Mouse (Mus musculus): ENCODE data around the gene Ntm.

The Ntm gene

DNA sequence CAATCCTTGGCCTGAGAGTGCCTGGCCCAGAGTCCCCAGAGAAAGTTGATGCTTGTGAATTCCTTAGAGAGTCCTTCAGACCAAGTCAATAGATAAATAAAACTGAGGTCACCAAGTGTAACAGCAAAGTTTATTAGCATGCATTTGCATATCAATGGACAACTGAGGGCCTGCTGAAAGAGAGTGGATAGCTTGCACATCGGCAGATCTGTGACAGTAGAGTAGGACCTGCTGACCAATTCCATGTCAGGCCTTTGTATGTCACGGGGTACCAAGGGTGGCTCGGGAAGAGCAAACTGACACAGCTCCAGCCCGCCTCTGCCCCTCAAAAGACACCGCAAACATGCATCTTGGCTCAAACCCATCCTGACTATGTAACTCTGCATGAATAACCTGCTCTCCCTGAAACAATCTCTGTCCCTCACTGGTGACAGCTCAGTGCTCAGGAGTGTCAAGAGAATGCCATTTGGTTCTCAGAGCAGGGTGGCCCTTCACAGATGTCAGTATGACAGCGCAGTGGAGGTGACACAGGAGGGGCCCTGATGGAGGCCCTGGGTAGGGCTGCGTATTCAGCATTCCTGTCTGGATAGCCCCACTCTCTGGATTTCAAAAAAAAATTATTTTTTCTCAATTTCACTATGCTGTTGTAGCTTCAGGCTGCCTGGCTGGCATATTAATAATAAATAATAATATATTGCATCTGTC lies 305.0 kb downstream of the Ntm start:
- DNase-seq (ENCODE audit: low spot score in 2 of 2) = no peak

DNA sequence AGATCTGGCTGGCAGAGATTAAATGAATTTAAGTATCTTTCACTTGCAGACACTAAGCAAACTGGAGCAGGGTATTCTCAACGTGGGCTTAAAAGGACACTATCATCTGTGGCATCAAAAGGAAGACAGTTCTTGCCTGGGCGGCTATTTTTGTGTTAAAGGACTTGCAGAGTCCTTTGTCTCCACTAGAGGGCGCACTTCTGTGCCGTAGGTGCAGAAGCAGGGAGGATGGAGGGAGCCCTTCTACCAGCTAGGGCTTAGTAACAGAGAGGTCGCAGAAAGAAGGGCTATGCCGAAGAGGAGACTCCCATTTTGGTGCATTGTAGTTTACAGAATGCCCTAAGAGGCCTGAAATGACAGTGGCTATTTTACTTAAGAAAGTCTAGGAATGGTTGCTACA lies 308.1 kb downstream of the Ntm start:
- DNase-seq (ENCODE audit: low spot score in 2 of 2) = no peak

DNA sequence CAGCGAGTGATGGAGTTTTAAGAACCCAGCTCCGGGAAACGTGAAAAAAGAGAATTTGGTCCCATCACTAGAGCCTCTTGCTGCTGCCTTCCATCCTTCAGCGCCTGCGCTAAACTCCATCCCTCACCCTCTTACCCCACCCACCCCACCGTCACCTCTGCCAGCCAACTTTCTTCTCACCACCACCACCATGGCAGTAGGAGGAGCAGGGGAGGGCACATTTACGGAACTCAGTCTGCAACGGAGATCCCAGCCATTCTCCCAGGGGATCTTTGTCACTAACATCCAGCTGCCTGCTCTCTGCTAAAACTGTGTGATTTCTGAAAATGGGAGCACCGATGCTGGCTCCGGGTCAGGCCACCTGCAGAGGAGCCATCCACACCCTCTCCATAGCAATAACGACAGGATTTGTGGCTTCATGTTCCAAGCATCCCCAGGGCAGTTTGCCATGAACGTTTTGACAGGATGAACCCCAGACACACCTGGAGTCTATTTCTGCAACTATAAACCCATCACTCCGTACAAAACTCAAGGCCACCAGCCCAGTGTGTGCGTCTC lies 309.2 kb downstream of the Ntm start:
- no peak for DNase-seq (ENCODE audit: low spot score in 2 of 2)

DNA sequence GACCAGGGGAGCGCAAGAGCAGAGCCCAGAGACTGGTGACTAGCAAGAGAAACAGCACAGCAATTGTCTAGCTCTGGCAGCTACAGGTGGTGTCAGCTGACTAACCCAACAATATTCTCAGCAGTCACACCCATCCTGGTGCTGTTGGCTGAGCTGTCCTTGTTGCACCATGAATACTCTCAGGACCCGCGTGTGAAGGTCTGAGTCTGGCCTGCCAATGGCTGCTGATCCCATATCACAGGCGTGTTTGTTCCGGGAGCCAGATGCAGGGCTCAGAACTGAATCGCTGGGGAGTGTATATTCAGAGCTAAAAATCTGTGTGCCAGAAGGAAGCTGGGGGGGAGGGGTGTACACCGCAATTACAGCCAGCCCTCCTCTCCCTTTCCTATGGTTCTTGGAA lies 310.1 kb downstream of the Ntm start:
- no peak for DNase-seq (ENCODE audit: low spot score in 2 of 2)

DNA sequence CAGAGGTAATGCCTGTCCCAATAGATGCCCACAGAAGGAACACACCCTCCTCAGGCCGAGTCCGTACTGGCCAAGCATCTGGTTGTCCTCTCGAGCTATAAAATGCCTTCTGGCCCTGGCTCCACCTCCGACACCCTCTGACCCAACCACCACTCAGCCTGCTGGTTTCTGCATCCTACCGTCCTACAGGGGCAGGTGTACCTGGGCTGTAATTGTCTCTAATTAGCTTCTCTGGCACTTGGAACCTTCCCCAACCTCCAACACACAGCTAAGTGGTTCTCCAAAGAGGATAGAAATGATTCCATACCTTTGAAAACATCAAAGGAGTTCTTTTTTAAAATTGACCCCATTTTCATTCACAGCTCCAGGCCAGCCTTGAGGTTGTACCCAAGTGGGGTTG lies 311.1 kb downstream of the Ntm start:
- no peak for DNase-seq (ENCODE audit: low spot score in 2 of 2)

DNA sequence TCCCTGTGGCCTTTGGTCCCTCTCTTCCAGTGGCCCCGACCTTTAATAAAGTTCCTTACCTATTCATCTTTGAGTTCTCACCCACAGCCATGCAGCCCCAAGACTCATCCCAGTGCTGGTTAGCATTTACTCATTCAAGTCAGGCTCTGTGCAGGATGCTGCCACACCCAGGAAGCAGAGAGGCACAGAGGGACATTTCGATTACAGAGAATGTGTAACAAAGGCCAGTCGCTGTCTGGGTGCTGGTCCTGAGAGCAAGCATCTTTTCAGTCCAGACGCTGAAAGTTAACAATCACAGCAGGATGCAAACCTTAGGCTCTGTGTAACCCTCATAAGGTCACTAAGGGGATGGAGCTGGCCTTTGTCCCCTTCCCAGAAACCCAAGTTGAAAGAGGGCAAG lies 311.7 kb downstream of the Ntm start:
- DNase-seq (ENCODE audit: low spot score in 2 of 2) = no peak

DNA sequence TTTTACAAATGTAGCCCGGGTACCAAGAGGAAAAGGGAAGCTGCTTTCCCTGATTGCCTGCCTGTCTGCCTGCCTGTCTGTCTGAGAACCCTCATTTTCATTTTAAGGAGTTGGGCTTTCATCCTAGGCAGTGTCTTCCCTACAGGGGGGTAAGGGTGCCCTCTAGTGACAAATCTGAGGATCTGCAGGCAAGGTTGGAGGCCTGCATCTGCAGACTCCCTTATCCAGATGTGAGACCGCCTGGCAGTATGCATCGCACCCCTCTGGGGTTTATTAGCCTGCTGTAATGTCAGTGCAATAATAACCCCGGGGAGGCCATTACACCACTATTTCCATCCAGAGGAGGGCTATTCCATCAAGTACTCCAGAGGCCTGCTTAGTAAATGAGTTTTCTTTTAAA lies 312.3 kb downstream of the Ntm start:
- DNase-seq (ENCODE audit: low spot score in 2 of 2) = no peak

DNA sequence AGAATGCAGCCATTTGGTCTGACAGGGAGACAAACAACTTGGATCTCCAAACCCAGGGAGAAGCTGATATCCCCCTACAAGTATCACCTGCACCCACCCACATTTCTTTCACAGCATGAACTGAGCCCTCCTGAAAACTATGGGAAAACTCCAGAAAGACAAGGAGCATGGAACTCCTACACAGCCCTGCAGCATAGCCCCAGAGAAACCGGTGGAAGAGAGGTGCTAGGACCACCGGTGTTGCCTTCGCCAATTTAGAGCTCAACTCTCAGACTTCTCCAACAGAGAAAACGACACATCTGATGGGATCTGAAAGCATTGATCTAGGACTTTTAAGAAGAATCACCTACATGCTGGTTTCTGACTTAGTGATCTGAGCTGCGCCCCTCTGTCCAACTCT lies 312.7 kb downstream of the Ntm start:
- DNase-seq (ENCODE audit: low spot score in 2 of 2) = no peak

DNA sequence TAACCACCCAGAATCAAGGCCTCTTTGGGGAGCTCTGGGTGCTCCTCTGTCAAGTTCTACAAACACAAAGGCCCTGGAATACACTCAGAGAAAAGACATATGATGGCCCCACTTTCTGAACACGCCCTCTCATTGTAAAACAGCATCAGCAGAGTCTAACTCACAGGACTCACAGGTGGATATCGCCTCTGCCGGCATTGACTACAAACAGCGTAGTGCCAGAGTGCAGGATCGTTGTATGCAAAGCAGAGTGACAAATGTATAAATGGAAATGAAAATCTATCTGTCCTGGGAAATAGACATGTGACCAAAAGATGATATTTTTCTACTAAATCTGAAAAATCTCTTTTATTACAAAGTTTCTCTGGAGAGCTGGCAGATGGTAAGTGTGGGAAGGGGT lies 314.7 kb downstream of the Ntm start:
- DNase-seq (ENCODE audit: low spot score in 2 of 2) = no peak

DNA sequence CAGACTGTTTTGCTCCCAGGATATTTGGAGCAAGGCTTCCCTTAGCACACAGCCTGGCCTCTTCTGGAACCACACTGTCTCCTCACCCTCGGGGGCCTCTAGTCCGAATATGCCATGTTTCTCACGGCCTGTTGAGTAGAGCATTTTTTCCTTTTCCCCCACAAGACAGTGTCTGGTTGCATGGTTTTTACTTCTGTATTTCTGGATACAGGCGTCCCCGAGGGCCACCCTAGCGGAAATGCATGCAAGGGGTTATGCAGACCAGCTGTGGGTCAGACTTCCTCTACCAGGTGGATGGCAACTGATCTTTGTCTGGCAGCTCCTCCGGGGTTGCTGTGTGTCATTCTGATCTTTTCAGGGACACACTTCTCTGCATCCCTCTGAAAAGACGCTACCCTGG lies 315.2 kb downstream of the Ntm start:
- DNase-seq (ENCODE audit: low spot score in 2 of 2) = no peak

DNA sequence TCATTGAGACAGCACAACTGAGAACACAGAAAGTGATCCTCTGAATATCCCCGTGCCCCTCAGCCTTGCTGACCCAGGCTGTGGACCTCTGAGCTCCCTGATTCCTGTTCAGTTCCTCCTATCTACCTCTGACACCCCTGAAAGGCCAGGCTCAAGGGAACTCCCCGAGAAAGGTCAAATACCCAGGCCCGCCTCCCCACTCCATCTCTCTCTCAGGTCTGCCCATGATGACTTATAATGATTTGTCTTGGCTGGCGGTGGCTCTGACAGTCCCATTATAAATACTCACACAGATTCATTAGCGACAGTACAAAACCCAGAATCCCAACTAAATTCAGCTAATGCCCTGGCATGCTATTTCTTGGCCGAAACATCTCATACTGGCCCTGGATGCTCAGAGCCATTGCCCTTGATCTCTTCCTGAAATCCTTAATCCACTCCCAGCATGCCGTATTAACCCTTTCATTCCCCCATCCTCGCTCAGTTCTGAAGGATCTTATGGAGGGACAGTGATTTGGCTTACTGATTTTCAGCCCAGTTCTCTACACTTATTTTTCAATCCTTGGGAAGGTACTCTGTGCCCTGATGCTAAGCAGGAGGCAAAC lies 317.0 kb downstream of the Ntm start:
- DNase-seq (ENCODE audit: low spot score in 2 of 2) = no peak

DNA sequence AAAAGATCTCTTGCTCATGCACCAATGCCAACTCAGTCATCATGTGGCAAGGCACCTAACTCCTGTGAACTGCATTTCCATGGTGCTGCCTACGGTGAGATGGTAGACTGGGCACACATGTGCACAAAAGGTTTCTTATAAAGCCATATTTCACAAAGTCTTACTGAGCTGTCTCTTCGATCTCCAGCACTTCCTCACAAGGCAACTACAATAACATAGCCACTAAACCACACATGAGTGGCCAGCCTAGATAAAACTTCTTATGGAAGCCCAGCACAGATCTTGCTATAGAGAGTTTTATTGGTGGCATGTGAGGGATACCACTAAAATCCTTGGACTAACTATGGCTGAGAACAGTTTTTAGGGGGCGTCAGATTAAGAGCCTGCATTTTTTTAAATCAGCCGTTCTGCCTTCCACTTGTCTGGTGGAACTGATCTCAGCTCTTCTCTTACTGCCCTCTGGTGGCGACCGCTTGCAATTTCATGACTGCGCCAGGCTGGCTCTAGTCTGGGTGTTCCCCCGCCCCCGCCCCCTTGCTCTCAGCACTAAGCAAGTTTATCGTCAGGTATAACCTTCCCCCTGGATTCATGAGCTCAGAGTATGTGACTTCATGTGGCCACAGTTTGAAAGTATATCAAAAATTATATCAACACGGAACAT lies 319.8 kb downstream of the Ntm start:
- peak; percentile 66 to 79 for DNase-seq (ENCODE audit: low spot score in 2 of 2)

DNA sequence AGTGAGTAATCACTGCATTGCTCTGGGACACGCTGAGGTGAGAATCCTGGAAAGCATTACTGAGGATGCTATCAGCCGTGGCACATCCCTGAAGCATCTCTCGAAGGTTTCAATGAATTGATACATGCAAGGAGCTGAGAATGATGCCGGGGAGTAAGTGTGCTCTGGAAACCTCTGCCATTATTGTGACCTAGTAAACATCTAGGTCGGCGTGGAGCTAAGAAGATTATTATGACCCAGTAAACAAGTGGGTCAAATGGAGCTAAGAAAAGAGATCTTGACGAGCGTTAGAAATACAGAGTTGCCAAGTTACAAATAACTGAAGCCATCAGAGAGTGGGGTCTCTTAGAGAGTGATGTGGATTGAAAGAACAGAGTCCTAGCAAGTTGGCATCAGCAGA lies 325.6 kb downstream of the Ntm start:
- DNase-seq (ENCODE audit: low spot score in 2 of 2) = no peak

DNA sequence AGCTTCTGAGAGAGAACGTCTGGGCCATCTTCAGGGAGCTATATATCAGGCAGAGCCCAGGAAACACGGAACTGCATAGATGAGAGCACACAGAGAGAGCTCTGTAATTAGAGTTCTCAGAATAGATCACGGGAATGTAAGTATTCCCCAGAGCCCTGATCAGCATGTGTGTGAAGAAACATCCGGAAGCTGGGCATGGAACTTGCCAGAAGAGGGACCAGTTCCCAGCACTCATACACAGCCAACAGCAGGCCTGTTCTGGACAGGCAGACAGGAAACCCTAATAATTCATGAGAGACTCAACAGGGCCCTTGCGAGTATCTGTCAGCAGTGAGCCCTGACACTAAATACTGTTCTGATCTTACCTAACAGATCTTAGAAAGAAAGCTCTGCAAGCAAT lies 345.8 kb downstream of the Ntm start:
- DNase-seq (ENCODE audit: low spot score in 2 of 2) = no peak

DNA sequence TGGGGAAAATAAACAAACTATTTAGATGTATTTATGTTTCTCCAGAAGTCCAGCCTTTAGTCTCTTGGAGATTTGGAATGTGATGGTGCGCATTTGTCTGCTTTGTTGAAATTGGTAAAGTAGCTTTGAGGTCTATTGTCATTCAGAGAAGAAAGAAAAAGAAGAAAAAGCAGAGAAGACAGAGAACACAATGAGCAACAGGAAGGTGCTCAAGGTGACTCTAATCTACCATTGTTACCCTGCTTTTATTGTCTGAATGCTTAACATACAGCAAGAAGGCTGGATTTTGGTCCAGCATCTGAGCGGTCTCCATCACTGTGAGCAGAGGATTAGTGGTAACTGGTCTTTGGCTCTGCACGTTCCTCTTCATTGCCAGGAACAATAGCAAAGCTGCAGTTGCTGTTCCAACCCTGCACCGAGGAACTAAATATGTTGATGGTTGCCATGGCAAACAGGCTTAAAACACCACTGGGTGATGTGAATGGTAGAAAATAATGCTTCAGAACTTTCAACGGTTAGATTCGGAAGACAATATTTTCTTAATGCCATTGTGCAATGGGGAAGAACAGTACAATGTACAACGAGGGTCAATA lies 350.8 kb downstream of the Ntm start:
- DNase-seq (ENCODE audit: low spot score in 2 of 2) = no peak

DNA sequence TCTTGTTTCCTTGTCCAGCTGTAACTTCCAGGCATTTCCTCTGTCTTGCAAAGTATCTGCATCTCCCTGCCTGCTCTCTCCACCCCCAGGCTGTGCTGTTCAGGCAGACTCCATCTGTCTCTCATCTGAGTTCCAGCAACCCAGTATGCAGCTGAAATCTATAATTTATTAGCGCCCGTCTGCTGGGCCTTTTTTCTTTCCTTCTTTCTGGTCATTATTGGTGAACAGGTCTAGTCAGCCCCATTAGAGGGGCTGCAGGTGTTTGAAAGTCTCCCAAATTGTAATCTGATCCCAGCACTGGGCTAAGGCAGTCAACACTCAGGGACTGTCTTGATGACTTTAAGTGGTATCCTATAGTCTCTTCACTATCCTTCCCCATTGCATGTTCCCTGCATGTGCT lies 352.1 kb downstream of the Ntm start:
- no peak for DNase-seq (ENCODE audit: low spot score in 2 of 2)

DNA sequence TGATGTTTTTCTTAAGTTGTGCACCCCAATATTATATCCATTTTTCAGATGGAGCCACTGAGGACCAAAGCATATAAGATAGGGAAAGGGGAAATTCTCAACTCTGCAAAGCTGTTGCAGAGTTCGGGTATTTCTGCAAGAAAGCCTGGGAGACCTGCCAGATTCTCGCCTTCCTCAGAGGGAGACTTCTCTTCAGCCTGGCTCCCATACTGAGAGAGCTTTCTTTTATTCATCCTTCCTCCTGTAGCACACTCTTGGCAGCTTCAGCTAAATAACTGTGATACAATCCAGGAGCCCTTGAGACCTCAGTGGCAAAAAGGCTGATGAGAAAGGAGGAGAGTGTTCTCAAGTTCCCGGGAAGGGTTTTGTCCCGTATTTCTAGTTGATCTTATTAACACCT lies 365.3 kb downstream of the Ntm start:
- no peak for DNase-seq (ENCODE audit: low spot score in 2 of 2)

DNA sequence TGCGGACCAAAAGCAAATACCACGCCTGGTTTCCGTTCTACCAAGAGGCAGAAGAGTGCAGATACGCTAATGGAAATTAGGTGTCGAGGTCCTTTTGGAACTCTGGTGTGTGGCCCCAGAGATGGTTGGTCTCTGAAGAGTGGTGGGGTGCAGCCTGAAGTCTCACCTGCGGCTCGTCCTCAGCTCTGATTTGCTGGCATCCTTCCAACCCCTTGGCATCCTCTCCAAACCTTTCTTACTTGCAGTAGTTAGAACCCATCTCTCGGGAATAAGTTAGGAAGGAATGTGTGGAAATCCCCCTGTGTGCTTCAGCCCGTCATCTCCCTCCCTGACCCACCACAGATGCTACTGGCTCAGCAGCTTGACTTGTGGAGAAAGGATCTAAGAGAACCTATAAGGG lies 367.6 kb downstream of the Ntm start:
- DNase-seq (ENCODE audit: low spot score in 2 of 2) = no peak

DNA sequence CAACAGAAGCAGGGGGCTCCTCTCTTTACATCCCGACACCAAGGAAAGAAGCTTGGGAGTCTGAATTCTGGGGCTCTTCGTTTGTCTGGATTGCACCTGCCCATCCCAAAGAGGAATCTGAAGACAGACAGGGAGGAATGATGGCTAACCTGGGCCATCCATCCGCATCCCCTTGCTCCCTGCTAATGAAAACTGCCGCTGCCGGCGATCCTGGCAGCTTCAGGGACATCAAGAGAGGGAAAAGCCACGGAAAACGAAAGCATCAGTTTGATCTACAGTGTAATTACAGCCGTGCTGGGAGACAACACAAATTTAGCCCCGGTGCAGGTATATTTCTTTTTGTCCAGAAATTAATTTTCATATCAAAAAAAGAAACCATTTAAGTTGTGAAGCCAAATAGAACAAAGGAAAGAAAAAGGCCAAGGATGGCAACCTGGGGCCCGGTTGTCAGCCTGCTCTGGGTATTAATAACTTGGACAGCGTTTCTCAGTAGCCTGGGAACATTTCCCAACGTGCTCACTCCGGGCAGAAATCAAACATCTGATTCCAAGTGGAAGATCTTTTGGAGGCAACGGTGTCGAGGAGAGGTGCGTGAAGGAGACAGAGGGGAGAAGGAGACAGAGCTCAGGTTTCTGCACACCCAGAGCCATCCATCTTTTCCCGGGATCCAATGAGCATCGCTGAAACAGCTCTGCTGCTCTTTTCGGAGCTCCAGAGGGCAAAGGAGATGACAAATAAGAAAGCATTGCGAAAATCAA lies 368.2 kb downstream of the Ntm start:
- DNase-seq (ENCODE audit: low spot score in 2 of 2) = no peak

DNA sequence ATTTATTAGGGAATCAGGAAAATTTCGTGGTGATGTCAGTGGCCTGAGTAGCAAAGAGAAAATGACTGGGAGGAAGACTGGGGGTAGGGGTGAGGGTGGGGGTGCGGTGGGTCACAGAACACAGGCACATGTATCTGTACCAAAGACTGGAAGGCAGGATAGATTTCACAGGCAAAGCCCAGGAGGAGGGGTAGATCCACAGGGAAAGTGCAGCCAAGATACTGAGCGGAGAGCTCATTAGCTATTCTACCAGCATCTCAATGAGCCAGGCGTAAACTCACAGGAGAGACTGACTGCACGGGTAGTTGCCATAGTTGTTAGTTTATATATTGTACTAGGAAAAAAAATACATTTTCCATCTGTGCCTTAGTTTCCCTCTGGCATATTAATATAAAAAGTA lies 375.6 kb downstream of the Ntm start:
- no peak for DNase-seq (ENCODE audit: low spot score in 2 of 2)

DNA sequence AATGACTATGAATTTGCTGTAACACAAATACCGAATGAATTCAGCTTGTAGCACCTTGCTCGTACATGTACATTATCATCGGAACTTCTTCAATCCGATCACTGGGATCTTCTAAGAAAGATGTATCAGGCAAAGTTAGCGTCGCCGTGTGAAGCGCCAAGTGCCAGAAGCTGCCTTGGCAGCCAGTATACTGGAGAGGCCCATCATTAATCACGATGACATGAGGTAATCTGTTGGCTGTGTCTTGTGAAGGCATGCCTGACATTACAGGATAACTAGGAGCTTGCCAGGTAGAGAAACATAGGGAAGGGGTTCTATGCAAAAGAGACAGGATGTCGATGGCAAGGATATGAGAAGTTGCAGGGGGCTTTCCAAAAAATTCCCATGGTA lies 376.6 kb downstream of the Ntm start:
- DNase-seq (ENCODE audit: low spot score in 2 of 2) = no peak

DNA sequence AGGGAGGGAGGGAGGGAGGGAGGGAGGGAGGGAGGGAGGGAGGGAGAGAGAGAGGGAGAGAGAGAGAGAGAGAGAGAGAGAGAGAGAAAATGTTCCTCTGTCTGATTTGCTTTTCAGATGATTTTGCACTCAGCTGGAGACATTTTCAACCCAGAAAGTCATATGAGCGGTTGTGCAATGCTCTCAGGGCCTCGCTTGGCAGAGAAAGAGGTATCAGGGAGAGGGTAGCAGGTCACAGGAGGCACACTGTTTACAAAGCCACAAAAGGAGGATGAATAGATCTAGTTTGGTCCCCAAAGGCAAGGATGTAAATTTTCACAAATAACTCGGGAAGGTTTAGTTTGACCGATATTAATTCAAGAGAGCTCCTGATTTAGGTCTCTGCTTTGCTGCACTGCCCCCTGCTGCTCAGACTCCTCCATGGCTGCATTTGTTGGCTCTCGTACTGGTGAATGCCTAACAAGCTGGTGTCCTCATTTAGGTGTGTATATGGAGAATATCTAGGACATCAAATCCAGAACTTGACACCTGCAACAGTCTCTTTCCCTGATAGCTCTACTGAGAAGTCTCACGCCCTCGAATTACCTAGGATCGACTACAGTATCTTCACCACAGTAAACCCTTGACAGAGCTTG lies 377.1 kb downstream of the Ntm start:
- peak; percentile 66 to 69 for DNase-seq (ENCODE audit: low spot score in 2 of 2)

Data from right cerebral cortex, postnatal 36 days (tissue).